Mouse (Mus musculus): ENCODE data around the gene Hcrtr2. TPM values are rescaled to one million over a fixed set of nuclear protein-coding genes. Genes with fewer than 3 reads are reported as not detected.

Gene Hcrtr2
- polyA plus RNA-seq, 1 experiment from 2014 or later = 0.37 TPM

GRCm38 (mm10) chr9:76236626-76237025, 87.0 kb downstream of the Hcrtr2 start:
- no peaks in the 10 kb centered on the region for H3K27me3 ChIP-seq (ENCODE audit: insufficient read depth, low read length)
- no peak overlapping the region for H3K27ac ChIP-seq (ENCODE audit: low read depth)
- no peaks in the 10 kb centered on the region for H3K9me3 ChIP-seq (ENCODE audit: low read depth, low read length)
- peak; percentile 85 for TF ChIP-seq CTCF (IDR thresholded peaks at IDR 0.05; ENCODE audit: low read depth)
- no peaks in the 10 kb centered on the region for H3K36me3 ChIP-seq (ENCODE audit: insufficient read depth)
- ATAC-seq (ENCODE audit: insufficient read depth) = peak; percentile 84
- peak; percentile 95 for DNase-seq
- H3K4me1 ChIP-seq (ENCODE audit: insufficient read depth) = no peaks in the 10 kb centered on the region
- peak overlapping the region; percentile 70 for H3K4me2 ChIP-seq
- peak overlapping the region; percentile 15; the same call in 1 of the 2 replicates for H3K9ac ChIP-seq
- H3K4me3 ChIP-seq (ENCODE audit: low read depth, low read length) = peak overlapping the region; percentile 35
- WGBS = under 1% methylated on average over 7 of the region's 7 CpGs

GRCm38 (mm10) chr9:76235945-76236503, 87.6 kb downstream of the Hcrtr2 start:
- H3K27ac ChIP-seq (ENCODE audit: low read depth) = peak overlapping the region; percentile 79
- no peaks in the 10 kb centered on the region for H3K9me3 ChIP-seq (ENCODE audit: low read depth, low read length)
- 3% methylated on average over 14 of the region's 14 CpGs for whole genome bisulfite sequencing
- no peak for TF ChIP-seq CTCF (IDR thresholded peaks at IDR 0.05; ENCODE audit: low read depth)
- ATAC-seq (ENCODE audit: insufficient read depth) (peak; percentile 72), DNase-seq (peak; percentile 72)
- no peaks in the 10 kb centered on the region for H3K4me1 ChIP-seq (ENCODE audit: insufficient read depth)
- peak overlapping the region; percentile 51 for H3K9ac ChIP-seq
- H3K4me2 ChIP-seq = peak overlapping the region; percentile 70
- H3K4me3 ChIP-seq (ENCODE audit: low read depth, low read length) = peak overlapping the region; percentile 35
- H3K27me3 ChIP-seq (ENCODE audit: insufficient read depth, low read length) = no peaks in the 10 kb centered on the region
- no peaks in the 10 kb centered on the region for H3K36me3 ChIP-seq (ENCODE audit: insufficient read depth)

- ATAC-seq (ENCODE audit: insufficient read depth) (no peak), DNase-seq (no peak)
- H3K9me3 ChIP-seq (ENCODE audit: low read depth, low read length) = no peaks in the 10 kb centered on the region
- no peaks in the 10 kb centered on the region for H3K4me1 ChIP-seq (ENCODE audit: insufficient read depth)
- no peak overlapping the region for H3K4me3 ChIP-seq (ENCODE audit: low read depth, low read length)
- H3K9ac ChIP-seq = no peak overlapping the region
- H3K27ac ChIP-seq (ENCODE audit: low read depth) = no peak overlapping the region
- no peak for TF ChIP-seq CTCF (IDR thresholded peaks at IDR 0.05; ENCODE audit: low read depth)
- H3K27me3 ChIP-seq (ENCODE audit: insufficient read depth, low read length) = no peaks in the 10 kb centered on the region
- 55% methylated on average over 7 of the region's 7 CpGs for WGBS
- H3K36me3 ChIP-seq (ENCODE audit: insufficient read depth) = no peaks in the 10 kb centered on the region
- H3K4me2 ChIP-seq = no peak overlapping the region
These were observed 88.8 kb downstream of the Hcrtr2 start for GRCm38 (mm10) chr9:76234899-76235298.

GRCm38 (mm10) chr9:76230400-76230799, 93.3 kb downstream of the Hcrtr2 start:
- 36% methylated on average over 11 of the region's 11 CpGs for whole genome bisulfite sequencing
- no peak overlapping the region for H3K4me3 ChIP-seq (ENCODE audit: low read depth, low read length)
- H3K9me3 ChIP-seq (ENCODE audit: low read depth, low read length) = no peaks in the 10 kb centered on the region
- H3K4me2 ChIP-seq = peak overlapping the region; percentile 23; the same call in 1 of the 2 replicates
- H3K4me1 ChIP-seq (ENCODE audit: insufficient read depth) = no peaks in the 10 kb centered on the region
- no peak for TF ChIP-seq CTCF (IDR thresholded peaks at IDR 0.05; ENCODE audit: low read depth)
- DNase-seq = peak; percentile 44
- H3K27ac ChIP-seq (ENCODE audit: low read depth) = no peak overlapping the region
- H3K9ac ChIP-seq = no peak overlapping the region
- H3K36me3 ChIP-seq (ENCODE audit: insufficient read depth) = no peaks in the 10 kb centered on the region
- H3K27me3 ChIP-seq (ENCODE audit: insufficient read depth, low read length) = no peaks in the 10 kb centered on the region
- ATAC-seq (ENCODE audit: insufficient read depth) = peak; percentile 49; the same call in 1 of the 2 replicates

- ATAC-seq (ENCODE audit: insufficient read depth) = peak; percentile 86
- no peak for TF ChIP-seq CTCF (IDR thresholded peaks at IDR 0.05; ENCODE audit: low read depth)
- no peak overlapping the region for H3K27ac ChIP-seq (ENCODE audit: low read depth)
These were observed 106.3 kb downstream of the Hcrtr2 start for GRCm38 (mm10) chr9:76217178-76217975.

GRCm38 (mm10) chr9:76214678-76215077, 109.0 kb downstream of the Hcrtr2 start:
- TF ChIP-seq CTCF (IDR thresholded peaks at IDR 0.05; ENCODE audit: low read depth) = no peak
- Histone ChIP-seq H3K27me3 (ENCODE audit: insufficient read depth, low read length) (no peaks in the 10 kb centered on the region), H3K9ac (no peak overlapping the region), H3K4me3 (ENCODE audit: low read depth, low read length) (no peak overlapping the region), H3K36me3 (ENCODE audit: insufficient read depth) (no peaks in the 10 kb centered on the region), H3K4me1 (ENCODE audit: insufficient read depth) (no peaks in the 10 kb centered on the region), H3K4me2 (no peak overlapping the region), H3K9me3 (ENCODE audit: low read depth, low read length) (no peaks in the 10 kb centered on the region), H3K27ac (ENCODE audit: low read depth) (no peak overlapping the region)
- DNase-seq (no peak), ATAC-seq (ENCODE audit: insufficient read depth) (no peak)
- WGBS = 74% methylated on average over 4 of the region's 4 CpGs

More at GRCm38 (mm10) chr9:76217178-76217975, 106.3 kb downstream of the Hcrtr2 start:
- WGBS = 26% methylated on average over 4 of the region's 4 CpGs
- peak; percentile 84 for DNase-seq
- no peaks in the 10 kb centered on the region for H3K4me1 ChIP-seq (ENCODE audit: insufficient read depth)
- H3K9ac ChIP-seq = no peak overlapping the region
- H3K9me3 ChIP-seq (ENCODE audit: low read depth, low read length) = no peaks in the 10 kb centered on the region
- H3K4me3 ChIP-seq (ENCODE audit: low read depth, low read length) = no peak overlapping the region
- H3K4me2 ChIP-seq = no peak overlapping the region
- H3K36me3 ChIP-seq (ENCODE audit: insufficient read depth) = no peaks in the 10 kb centered on the region
- no peaks in the 10 kb centered on the region for H3K27me3 ChIP-seq (ENCODE audit: insufficient read depth, low read length)

GRCm38 (mm10) chr9:76213557-76213956, 110.1 kb downstream of the Hcrtr2 start, which contains the start of gene Gfral:
Gfral (minus strand) TSS chr9:76213657.
- Histone ChIP-seq H3K4me3 (ENCODE audit: low read depth, low read length) (no peak within 1 kb of the TSS), H3K36me3 (ENCODE audit: insufficient read depth) (no peaks in the 10 kb centered on the region), H3K27me3 (ENCODE audit: insufficient read depth, low read length) (no peaks in the 10 kb centered on the region), H3K4me2 (no peak within 1 kb of the TSS), H3K4me1 (ENCODE audit: insufficient read depth) (no peaks in the 10 kb centered on the region), H3K9ac (no peak within 1 kb of the TSS), H3K9me3 (ENCODE audit: low read depth, low read length) (no peaks in the 10 kb centered on the region), H3K27ac (ENCODE audit: low read depth) (no peak within 1 kb of the TSS)
- TF ChIP-seq CTCF (IDR thresholded peaks at IDR 0.05; ENCODE audit: low read depth) = no peak
- DNase-seq (no peak), ATAC-seq (ENCODE audit: insufficient read depth) (no peak)
- 89% methylated on average over 2 of the region's 2 CpGs for WGBS

Data from lung, embryonic 14.5 days (tissue).